Mouse (Mus musculus): ENCODE measurements around the gene Olfr1055.
"Not testable (repeated sequence)": the region's sequence is repeated elsewhere in the genome, so short reads cannot be mapped to it uniquely, and the experiment has no call there.

GRCm38 (mm10) chr2:86366342-86366741, 16.3 kb upstream of the Olfr1055 start:
- not testable (repeated sequence) for TF ChIP-seq POLR2A (IDR thresholded peaks at IDR 0.05; ENCODE audit: low read depth, low read length); CTCF (conservative IDR thresholded peaks at IDR 0.05; ENCODE audit: insufficient read depth, insufficient read length, low read depth, low read length)
